Mouse (Mus musculus) forebrain, embryonic 16.5 days (tissue): ENCODE results near the gene Ghsr. TPM values are rescaled to one million over a fixed set of nuclear protein-coding genes. Genes with fewer than 3 reads are reported as not detected.
"Not testable (repeated sequence)": the region's sequence is repeated elsewhere in the genome, so short reads cannot be mapped to it uniquely, and the experiment has no call there.

ENCODE experiments used
- ATAC-seq: fragments of 200-750 bp; cut with Nextera tagmentation; 2 replicates; pipeline ENCODE4 v1.8.0; 2017; ENCODE audit warnings: mild to moderate bottlenecking, moderate library complexity
- H3K27ac ChIP-seq: fragments of 300-500 bp; sonication (generic); 2 replicates; pipeline ENCODE4 v1.5.1; 2014; ENCODE audit warnings: low read length, control low read depth
- H3K27me3 ChIP-seq: fragments of 300-500 bp; sonication (generic); replicated peaks from 2 replicates; pipeline ENCODE4 v1.6.1; 2014; ENCODE audit warnings: low read length; ENCODE audit not compliant: control insufficient read depth, insufficient read depth
- H3K36me3 ChIP-seq: fragments of 300-500 bp; sonication (generic); 2 replicates; pipeline ENCODE4 v1.6.1; 2014; ENCODE audit not compliant: control insufficient read depth, insufficient read depth
- H3K4me1 ChIP-seq: fragments of 300-500 bp; sonication (generic); replicated peaks from 2 replicates; pipeline ENCODE4 v1.6.1; 2014; ENCODE audit warnings: low read length; ENCODE audit not compliant: control insufficient read depth, insufficient read depth
- H3K4me2 ChIP-seq: fragments of 300-500 bp; sonication (generic); 2 replicates; pipeline ENCODE4 v1.6.1; 2014; ENCODE audit warnings: mild to moderate bottlenecking, low read length, control low read depth
- H3K4me3 ChIP-seq: fragments of 300-500 bp; sonication (generic); replicated peaks from 2 replicates; pipeline ENCODE4 v1.5.1; 2014; ENCODE audit warnings: mild to moderate bottlenecking, low read length, control low read depth
- H3K9ac ChIP-seq: fragments of 300-500 bp; sonication (generic); replicated peaks from 2 replicates; pipeline ENCODE4 v1.6.1; 2014; ENCODE audit warnings: low read depth, low read length, control low read depth
- H3K9me3 ChIP-seq: fragments of 300-500 bp; sonication (generic); 2 replicates; pipeline ENCODE4 v1.6.1; 2016; ENCODE audit warnings: low read length; ENCODE audit not compliant: control insufficient read depth
- WGBS: fragments of 180-500 bp; shearing (Covaris S2); extraction: QIAGEN DNeasy Blood & Tissue Kit; methylation state at CpG from one replicate; pipeline ENCODE4 v1.1.7; 2014; 5-methylcytosine and 5-hydroxymethylcytosine counted together
- polyA plus RNA-seq: library from polyadenylated mRNA; unstranded; fragments of >200 nt; fragmentation: Nextera tagmentation; extraction: Ambion mirVana; gene quantifications from 2 replicates; pipeline ENCODE4 v1.2.1, GENCODE M21; 2015

Gene Ghsr
- polyA plus RNA-seq, 1 experiment from 2014 or later, result 0.09 TPM

DNA sequence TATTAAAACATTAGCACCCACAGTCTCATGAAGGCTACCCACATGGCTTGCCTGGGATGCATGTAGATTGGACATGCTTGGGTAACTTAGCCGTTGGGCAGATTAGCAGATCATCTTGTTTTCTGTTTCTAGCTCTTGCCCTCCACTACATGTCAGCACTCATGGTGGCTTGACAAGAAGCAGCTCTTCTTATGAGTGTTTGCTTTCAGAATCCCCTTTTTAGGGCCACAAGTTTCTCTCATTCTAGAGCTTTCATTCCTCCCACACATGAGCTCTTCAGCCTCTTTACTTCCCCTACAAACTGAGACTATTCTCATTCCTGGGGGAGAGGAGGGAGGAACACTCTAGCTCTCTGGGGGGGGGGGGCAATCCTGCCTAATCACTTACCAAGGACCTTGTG is 18.8 kb downstream of the Ghsr start:
- H3K4me1 ChIP-seq, result no peaks in the 10 kb centered on the region
- H3K4me3 ChIP-seq, result no peak overlapping the region
- ATAC-seq, result no peak
- H3K27ac ChIP-seq, result no peak overlapping the region
- H3K9me3 ChIP-seq, result no peaks in the 10 kb centered on the region
- H3K4me2 ChIP-seq, result no peak overlapping the region
- no peak overlapping the region for H3K9ac ChIP-seq
- no peaks in the 10 kb centered on the region for H3K36me3 ChIP-seq
- H3K27me3 ChIP-seq, result no peaks in the 10 kb centered on the region
- WGBS, result 88% methylated on average over 1 of the region's 1 CpGs

DNA sequence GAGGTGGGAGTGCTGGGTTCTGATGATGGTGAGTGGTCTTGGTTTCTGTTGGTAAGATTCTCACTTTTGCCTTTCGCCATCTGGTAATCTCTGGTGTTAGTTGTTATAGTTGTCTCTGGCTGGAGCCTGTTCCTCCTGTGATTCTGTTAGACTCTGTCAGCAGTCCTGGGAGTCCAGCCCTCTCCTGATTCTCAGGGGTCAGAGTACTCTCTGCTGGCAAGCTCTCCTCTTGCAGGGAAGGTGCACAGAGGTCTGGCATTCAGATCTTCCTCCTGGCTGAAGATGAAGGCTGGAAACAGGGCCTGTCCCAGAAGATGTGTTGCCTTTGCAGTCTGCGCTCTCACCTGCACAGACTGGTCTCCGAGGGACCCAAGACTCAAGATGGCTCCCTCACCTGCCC is 29.8 kb downstream of the Ghsr start:
- not testable (repeated sequence) for ATAC-seq

DNA sequence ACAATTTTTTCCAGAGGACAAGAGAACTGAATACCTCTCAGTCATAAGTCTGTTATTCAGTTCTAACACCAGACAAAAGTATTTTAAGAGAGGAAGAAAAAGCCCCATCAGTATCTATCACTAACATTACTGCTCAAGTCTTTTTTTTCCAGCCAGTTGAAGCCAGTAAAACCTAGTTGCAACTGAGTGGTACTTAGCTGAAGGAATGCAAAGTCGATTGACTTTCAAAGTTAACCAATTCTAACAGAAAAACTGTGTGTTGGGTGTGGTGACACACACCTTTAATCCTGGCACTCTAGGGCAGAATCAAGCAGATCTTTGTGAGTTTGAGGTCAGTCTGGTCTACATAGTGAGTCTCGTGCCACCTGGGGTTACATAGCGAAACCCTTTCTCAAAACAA is 35.3 kb downstream of the Ghsr start:
- Histone ChIP-seq H3K4me2 (no peak overlapping the region), H3K4me1 (no peaks in the 10 kb centered on the region), H3K4me3 (no peak overlapping the region), H3K27me3 (no peaks in the 10 kb centered on the region), H3K36me3 (no peaks in the 10 kb centered on the region), H3K27ac (no peak overlapping the region), H3K9me3 (no peaks in the 10 kb centered on the region), H3K9ac (no peak overlapping the region)
- 92% methylated on average over 3 of the region's 3 CpGs for WGBS
- no peak for ATAC-seq

More for the DNA sequence above, 29.8 kb downstream of the Ghsr start:
- WGBS, result 100% methylated on average over 3 of the region's 3 CpGs
- not testable (repeated sequence) for H3K27ac ChIP-seq, H3K36me3 ChIP-seq, H3K4me2 ChIP-seq, H3K27me3 ChIP-seq, H3K9me3 ChIP-seq, H3K4me1 ChIP-seq, H3K9ac ChIP-seq, H3K4me3 ChIP-seq

DNA sequence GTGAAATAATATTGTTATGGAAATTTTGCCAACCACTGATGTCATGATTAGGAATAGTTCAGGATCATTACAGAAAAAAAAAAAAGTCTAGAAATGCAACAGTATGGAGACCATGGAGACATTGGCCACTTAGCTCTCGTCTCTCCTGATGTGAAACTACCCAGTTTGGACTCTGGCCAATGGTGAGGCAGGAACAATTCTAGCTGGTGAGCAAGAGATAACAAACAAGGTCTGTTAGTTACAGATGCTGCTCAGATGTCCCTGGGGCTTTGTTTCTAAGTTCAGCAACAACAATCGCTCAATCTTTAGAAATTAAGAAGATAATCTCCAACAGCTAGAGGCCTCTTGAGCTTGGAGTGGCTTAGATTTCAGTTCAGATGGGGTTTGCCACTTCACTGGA is 37.4 kb downstream of the Ghsr start:
- ATAC-seq, result no peak
- Histone ChIP-seq H3K9me3 (no peaks in the 10 kb centered on the region), H3K4me1 (no peaks in the 10 kb centered on the region), H3K9ac (no peak overlapping the region), H3K4me3 (no peak overlapping the region), H3K27ac (no peak overlapping the region), H3K4me2 (no peak overlapping the region), H3K27me3 (no peaks in the 10 kb centered on the region), H3K36me3 (no peaks in the 10 kb centered on the region)
- WGBS, result 72% methylated on average over 2 of the region's 2 CpGs

DNA sequence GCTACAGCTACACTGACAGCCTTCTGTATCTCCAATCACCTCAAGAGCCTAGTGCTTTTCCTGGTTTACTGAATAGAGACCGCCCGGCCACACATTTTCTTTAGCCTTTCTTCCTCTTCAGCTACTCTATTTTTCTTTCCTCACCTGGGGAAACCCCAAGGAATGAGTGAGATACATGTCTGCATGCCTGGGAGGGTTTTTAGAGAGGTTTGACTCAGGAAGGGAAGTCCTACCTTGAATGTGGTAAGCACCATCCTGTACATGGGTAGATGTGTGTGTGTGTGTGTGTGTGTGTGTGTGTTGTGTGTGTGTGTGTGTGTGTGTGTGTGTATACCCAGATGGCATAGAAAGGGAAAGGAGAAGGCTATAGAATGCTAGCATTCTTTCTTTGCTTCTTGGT is 40.1 kb downstream of the Ghsr start:
- Histone ChIP-seq H3K27ac (no peak overlapping the region), H3K9ac (no peak overlapping the region), H3K4me2 (no peak overlapping the region), H3K4me1 (no peaks in the 10 kb centered on the region), H3K27me3 (no peaks in the 10 kb centered on the region), H3K4me3 (no peak overlapping the region), H3K9me3 (no peaks in the 10 kb centered on the region), H3K36me3 (no peaks in the 10 kb centered on the region)
- 95% methylated on average over 2 of the region's 2 CpGs for WGBS
- ATAC-seq, result no peak

DNA sequence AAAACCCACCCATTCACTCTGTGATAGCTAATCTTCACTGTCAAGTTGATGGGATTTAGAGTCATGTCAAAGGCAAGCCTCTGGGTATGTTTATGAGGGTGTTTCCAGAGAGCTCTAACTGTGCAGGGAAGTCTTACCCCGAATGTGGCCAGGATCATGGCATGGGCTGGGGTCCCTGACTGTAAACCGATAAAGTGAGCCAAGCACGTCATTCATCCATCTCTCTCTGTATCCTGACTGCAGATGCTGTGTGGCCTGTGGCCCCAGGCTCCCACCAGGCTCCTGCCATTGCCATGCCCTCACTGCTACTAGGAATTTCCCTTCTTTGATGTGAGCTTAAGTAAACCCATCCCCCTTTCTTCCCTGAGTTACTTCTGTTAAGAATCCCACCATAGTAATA is 42.4 kb downstream of the Ghsr start:
- Histone ChIP-seq H3K27me3 (no peaks in the 10 kb centered on the region), H3K4me2 (no peak overlapping the region), H3K9me3 (no peaks in the 10 kb centered on the region), H3K4me1 (no peaks in the 10 kb centered on the region), H3K36me3 (no peaks in the 10 kb centered on the region), H3K4me3 (no peak overlapping the region), H3K9ac (no peak overlapping the region), H3K27ac (no peak overlapping the region)
- WGBS, result 88% methylated on average over 3 of the region's 3 CpGs
- ATAC-seq, result no peak

DNA sequence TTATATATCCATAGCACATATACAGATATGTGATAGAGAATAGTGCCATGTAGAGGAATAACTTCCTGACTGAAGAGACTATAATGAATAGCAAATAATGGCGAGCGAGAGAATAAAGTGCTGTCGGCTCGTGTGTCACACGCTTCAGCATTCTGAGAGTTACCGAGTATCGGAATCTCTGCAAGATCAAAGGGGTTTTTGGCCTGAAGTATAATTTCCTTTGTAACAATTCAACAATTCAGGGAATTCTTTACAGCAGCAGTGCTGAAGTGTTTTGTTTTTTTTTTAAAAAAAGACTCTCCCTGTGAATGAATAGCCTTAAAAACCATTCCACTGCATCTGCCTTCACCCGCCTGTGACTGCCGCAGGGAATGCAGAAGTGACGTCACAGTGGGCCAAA is 45.6 kb downstream of the Ghsr start:
- Histone ChIP-seq H3K27me3 (no peaks in the 10 kb centered on the region), H3K27ac (no peak overlapping the region), H3K9me3 (no peaks in the 10 kb centered on the region), H3K4me3 (no peak overlapping the region), H3K4me1 (no peaks in the 10 kb centered on the region), H3K4me2 (no peak overlapping the region), H3K9ac (no peak overlapping the region), H3K36me3 (no peaks in the 10 kb centered on the region)
- 79% methylated on average over 10 of the region's 10 CpGs for WGBS
- no peak for ATAC-seq

DNA sequence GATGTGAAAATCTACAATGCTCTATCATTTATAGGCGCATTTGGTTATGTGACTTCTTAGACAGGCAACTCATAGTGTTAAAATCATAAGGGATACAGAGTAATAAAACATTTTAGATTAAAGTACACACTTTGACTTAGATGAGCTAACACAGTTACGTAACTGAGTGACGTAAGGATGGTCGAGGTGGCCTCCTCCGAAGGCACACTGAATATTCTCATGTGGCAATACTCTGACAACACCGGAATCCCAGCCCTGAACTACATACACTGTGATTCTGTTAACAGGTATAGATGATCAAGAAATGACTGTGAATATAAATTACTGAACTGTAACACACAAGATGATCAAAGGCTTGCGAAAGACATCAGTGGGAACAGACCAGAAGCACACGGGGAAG is 47.5 kb downstream of the Ghsr start:
- Histone ChIP-seq H3K27ac (no peak overlapping the region), H3K36me3 (no peaks in the 10 kb centered on the region), H3K4me2 (no peak overlapping the region), H3K4me3 (no peak overlapping the region), H3K4me1 (no peaks in the 10 kb centered on the region), H3K9ac (no peak overlapping the region), H3K27me3 (no peaks in the 10 kb centered on the region), H3K9me3 (no peaks in the 10 kb centered on the region)
- ATAC-seq, result no peak
- WGBS, result 97% methylated on average over 8 of the region's 8 CpGs

DNA sequence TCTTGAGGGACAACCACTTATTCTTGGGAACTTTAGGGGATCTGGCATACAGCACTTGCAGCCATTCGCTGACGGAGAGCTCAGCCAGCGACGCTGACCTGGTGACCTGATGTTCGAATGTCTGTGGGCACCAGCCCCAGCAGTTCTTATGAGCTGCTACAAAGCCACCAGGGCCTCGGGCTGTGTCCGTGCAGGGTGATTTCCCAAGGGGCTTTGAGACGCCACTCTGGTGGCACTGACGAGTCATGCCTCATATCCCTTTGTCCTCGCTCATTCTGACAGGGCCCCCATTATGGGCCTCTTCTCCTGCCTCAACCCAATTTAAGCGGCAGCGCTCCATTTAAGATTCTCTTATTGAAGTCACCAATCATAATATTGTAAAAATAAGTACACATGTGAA is 50.8 kb downstream of the Ghsr start:
- Histone ChIP-seq H3K4me3 (no peak overlapping the region), H3K9ac (no peak overlapping the region), H3K4me1 (no peaks in the 10 kb centered on the region), H3K27me3 (no peaks in the 10 kb centered on the region), H3K27ac (no peak overlapping the region), H3K4me2 (no peak overlapping the region), H3K36me3 (no peaks in the 10 kb centered on the region), H3K9me3 (no peaks in the 10 kb centered on the region)
- ATAC-seq, result no peak
- 67% methylated on average over 12 of the region's 12 CpGs for WGBS

DNA sequence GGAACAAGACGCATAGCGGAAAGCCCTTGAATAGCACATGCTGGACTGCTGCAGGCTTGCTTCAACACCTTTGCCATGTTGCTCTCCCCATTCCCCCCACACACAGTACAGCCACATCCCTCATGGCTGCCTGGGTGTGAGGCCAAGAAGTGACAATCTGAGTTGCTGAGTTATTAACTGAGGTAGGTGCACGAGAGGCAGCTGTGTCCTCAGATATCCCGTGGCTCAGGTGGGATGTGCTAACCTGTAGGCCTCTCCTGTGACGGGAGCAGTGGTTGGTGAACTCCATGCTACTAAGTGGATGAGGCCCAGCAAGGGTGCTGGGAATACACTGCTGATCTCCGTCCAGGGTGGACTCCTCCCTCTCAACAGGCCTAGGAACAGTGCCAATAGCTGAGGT is 51.4 kb downstream of the Ghsr start:
- Histone ChIP-seq H3K9ac (no peak overlapping the region), H3K36me3 (no peaks in the 10 kb centered on the region), H3K27ac (no peak overlapping the region), H3K4me1 (no peaks in the 10 kb centered on the region), H3K27me3 (no peaks in the 10 kb centered on the region), H3K9me3 (no peaks in the 10 kb centered on the region), H3K4me2 (no peak overlapping the region), H3K4me3 (no peak overlapping the region)
- ATAC-seq, result no peak
- 85% methylated on average over 6 of the region's 6 CpGs for WGBS
